Mouse (Mus musculus): ENCODE results near the gene Olfr628. TPM values are rescaled to one million over a fixed set of nuclear protein-coding genes. Genes with fewer than 3 reads are reported as not detected.

The Olfr628 gene
- polyA plus RNA-seq, 1 experiment from 2014 or later: not detected

Other genes with a start within 250 kb of the Olfr628 start
- not detected in 2 replicates for gene Olfr609, start 232.3 kb upstream of the Olfr628 start, polyA plus RNA-seq (2016; fragmentation: Nextera tagmentation; extraction: Ambion mirVana)
- not detected in 2 replicates for gene Olfr610, start 218.3 kb upstream of the Olfr628 start, polyA plus RNA-seq (2016; fragmentation: Nextera tagmentation; extraction: Ambion mirVana)
- not detected in 2 replicates for gene Olfr611, start 209.5 kb upstream of the Olfr628 start, polyA plus RNA-seq (2016; fragmentation: Nextera tagmentation; extraction: Ambion mirVana)
- gene Olfr612, start 187.7 kb upstream of the Olfr628 start, polyA plus RNA-seq (2016; fragmentation: Nextera tagmentation; extraction: Ambion mirVana): not detected in 2 replicates
- gene Olfr613, start 182.3 kb upstream of the Olfr628 start, polyA plus RNA-seq (2016; fragmentation: Nextera tagmentation; extraction: Ambion mirVana): not detected in 2 replicates
- gene Olfr615, start 174.3 kb upstream of the Olfr628 start, polyA plus RNA-seq (2016; fragmentation: Nextera tagmentation; extraction: Ambion mirVana): not detected in 2 replicates
- gene Olfr616, start 161.2 kb upstream of the Olfr628 start, polyA plus RNA-seq (2016; fragmentation: Nextera tagmentation; extraction: Ambion mirVana): not detected in 2 replicates
- 0.15 TPM in 1 of 2 replicates, not detected in the other for gene Olfr617, start 157.3 kb upstream of the Olfr628 start, polyA plus RNA-seq (2016; fragmentation: Nextera tagmentation; extraction: Ambion mirVana)
- not detected in 2 replicates for gene Olfr618, start 140.3 kb upstream of the Olfr628 start, polyA plus RNA-seq (2016; fragmentation: Nextera tagmentation; extraction: Ambion mirVana)
- not detected in 2 replicates for gene Olfr619, start 129.8 kb upstream of the Olfr628 start, polyA plus RNA-seq (2016; fragmentation: Nextera tagmentation; extraction: Ambion mirVana)
- not detected in 2 replicates for gene Olfr620, start 117.8 kb upstream of the Olfr628 start, polyA plus RNA-seq (2016; fragmentation: Nextera tagmentation; extraction: Ambion mirVana)
- gene Olfr622, start 87.7 kb upstream of the Olfr628 start, polyA plus RNA-seq (2016; fragmentation: Nextera tagmentation; extraction: Ambion mirVana): not detected in 2 replicates
- gene Olfr623, start 66.7 kb upstream of the Olfr628 start, polyA plus RNA-seq (2016; fragmentation: Nextera tagmentation; extraction: Ambion mirVana): not detected in 2 replicates
- gene Olfr624, start 59.2 kb upstream of the Olfr628 start, polyA plus RNA-seq (2016; fragmentation: Nextera tagmentation; extraction: Ambion mirVana): 0.04 and 0.10 TPM in 2 replicates
- not detected in 2 replicates for gene Olfr625-ps1, start 47.7 kb upstream of the Olfr628 start, polyA plus RNA-seq (2016; fragmentation: Nextera tagmentation; extraction: Ambion mirVana)
- not detected in 2 replicates for gene Olfr243, start 15.7 kb upstream of the Olfr628 start, polyA plus RNA-seq (2016; fragmentation: Nextera tagmentation; extraction: Ambion mirVana)
- not detected in 2 replicates for gene Olfr629, start 14.6 kb downstream of the Olfr628 start, polyA plus RNA-seq (2016; fragmentation: Nextera tagmentation; extraction: Ambion mirVana)
- not detected in 2 replicates for gene Olfr630, start 27.0 kb downstream of the Olfr628 start, polyA plus RNA-seq (2016; fragmentation: Nextera tagmentation; extraction: Ambion mirVana)
- gene Olfr69, start 41.2 kb downstream of the Olfr628 start, polyA plus RNA-seq (2016; fragmentation: Nextera tagmentation; extraction: Ambion mirVana): not detected in 2 replicates
- gene Olfr68, start 49.3 kb downstream of the Olfr628 start, polyA plus RNA-seq (2016; fragmentation: Nextera tagmentation; extraction: Ambion mirVana): not detected in 2 replicates
- gene Olfr67, start 61.4 kb downstream of the Olfr628 start, polyA plus RNA-seq (2016; fragmentation: Nextera tagmentation; extraction: Ambion mirVana): not detected in 2 replicates
- gene Hbb-bt, start 83.6 kb downstream of the Olfr628 start, polyA plus RNA-seq (2016; fragmentation: Nextera tagmentation; extraction: Ambion mirVana): 883 and 936 TPM in 2 replicates
- 706 and 771 TPM in 2 replicates for gene Hbb-bs, start 97.7 kb downstream of the Olfr628 start, polyA plus RNA-seq (2016; fragmentation: Nextera tagmentation; extraction: Ambion mirVana)
- gene Hbb-bh2, start 110.1 kb downstream of the Olfr628 start, polyA plus RNA-seq (2016; fragmentation: Nextera tagmentation; extraction: Ambion mirVana): 0.32 TPM in 1 of 2 replicates, not detected in the other
- gene Hbb-bh1, start 112.8 kb downstream of the Olfr628 start, polyA plus RNA-seq (2016; fragmentation: Nextera tagmentation; extraction: Ambion mirVana): 537 and 696 TPM in 2 replicates
- 8,998 and 9,810 TPM in 2 replicates for gene Hbb-y, start 122.8 kb downstream of the Olfr628 start, polyA plus RNA-seq (2016; fragmentation: Nextera tagmentation; extraction: Ambion mirVana)
- not detected in 2 replicates for gene Olfr66, start 155.9 kb downstream of the Olfr628 start, polyA plus RNA-seq (2016; fragmentation: Nextera tagmentation; extraction: Ambion mirVana)
- gene Olfr64, start 164.1 kb downstream of the Olfr628 start, polyA plus RNA-seq (2016; fragmentation: Nextera tagmentation; extraction: Ambion mirVana): not detected in 2 replicates
- gene Olfr65, start 173.1 kb downstream of the Olfr628 start, polyA plus RNA-seq (2016; fragmentation: Nextera tagmentation; extraction: Ambion mirVana): not detected in 2 replicates
- gene Olfr631, start 198.5 kb downstream of the Olfr628 start, polyA plus RNA-seq (2016; fragmentation: Nextera tagmentation; extraction: Ambion mirVana): not detected in 2 replicates
- gene Olfr632, start 204.0 kb downstream of the Olfr628 start, polyA plus RNA-seq (2016; fragmentation: Nextera tagmentation; extraction: Ambion mirVana): 0.06 TPM in 1 of 2 replicates, not detected in the other
- not detected in 2 replicates for gene Olfr633, start 214.1 kb downstream of the Olfr628 start, polyA plus RNA-seq (2016; fragmentation: Nextera tagmentation; extraction: Ambion mirVana)
- gene Olfr635, start 240.8 kb downstream of the Olfr628 start, polyA plus RNA-seq (2016; fragmentation: Nextera tagmentation; extraction: Ambion mirVana): not detected in 2 replicates